Mouse (Mus musculus) kidney, embryonic 15.5 days (tissue): ENCODE measurements around the gene Adig. TPM values are rescaled to one million over a fixed set of nuclear protein-coding genes. Genes with fewer than 3 reads are reported as not detected.

ENCODE experiments used
- ATAC-seq: fragments of 200-750 bp; cut with Nextera tagmentation; replicated peaks from 2 replicates; pipeline ENCODE4 v1.8.0; 2017; ENCODE audit warnings: moderate TSS enrichment; ENCODE audit not compliant: low FRiP score
- H3K27ac ChIP-seq: fragments of 300-500 bp; sonication (generic); 2 replicates; pipeline ENCODE4 v1.5.1; 2015; ENCODE audit warnings: mild to moderate bottlenecking, inconsistent platforms
- H3K27me3 ChIP-seq: fragments of 300-500 bp; sonication (generic); 2 replicates; pipeline ENCODE4 v1.6.1; 2015; ENCODE audit warnings: inconsistent platforms
- H3K36me3 ChIP-seq: fragments of 300-500 bp; sonication (generic); 2 replicates; pipeline ENCODE4 v1.6.1; 2015; ENCODE audit warnings: inconsistent platforms
- H3K4me1 ChIP-seq: fragments of 300-500 bp; sonication (generic); 2 replicates; pipeline ENCODE4 v1.6.1; 2015; ENCODE audit warnings: inconsistent platforms
- H3K4me2 ChIP-seq: fragments of 300-500 bp; sonication (generic); 2 replicates; pipeline ENCODE4 v1.6.1; 2015; ENCODE audit warnings: moderate library complexity, mild to moderate bottlenecking, inconsistent platforms
- H3K4me3 ChIP-seq: fragments of 300-500 bp; sonication (generic); replicated peaks from 2 replicates; pipeline ENCODE4 v1.5.1; 2015; ENCODE audit warnings: mild to moderate bottlenecking, inconsistent platforms
- H3K9ac ChIP-seq: fragments of 300-500 bp; sonication (generic); 2 replicates; pipeline ENCODE4 v1.6.1; 2015; ENCODE audit warnings: mild to moderate bottlenecking, inconsistent platforms
- H3K9me3 ChIP-seq: fragments of 300-500 bp; sonication (generic); replicated peaks from 2 replicates; pipeline ENCODE4 v1.6.1; 2016; ENCODE audit warnings: inconsistent platforms
- WGBS: fragments of 180-500 bp; shearing (Covaris S2); methylation state at CpG from one replicate; pipeline ENCODE4 v1.1.7; 2015; ENCODE audit warnings: mixed read lengths; 5-methylcytosine and 5-hydroxymethylcytosine counted together
- polyA plus RNA-seq: library from polyadenylated mRNA; unstranded; fragments of >200 nt; fragmentation: Nextera tagmentation; extraction: Ambion mirVana; gene quantifications from 2 replicates; pipeline ENCODE4 v1.2.1, GENCODE M21; 2015

Adig gene
- polyA plus RNA-seq, 1 experiment from 2014 or later = not detected

GRCm38 (mm10) chr2:158512528-158512927 lies 10.1 kb downstream of the Adig start, which contains the start of gene Arhgap40:
Gene Arhgap40, plus strand, starts transcription at chr2:158512796.
- Histone ChIP-seq H3K4me2 (no peak within 1 kb of the TSS), H3K27me3 (no peaks in the 10 kb centered on the region), H3K36me3 (no peaks in the 10 kb centered on the region), H3K9ac (no peak within 1 kb of the TSS), H3K27ac (no peak within 1 kb of the TSS), H3K9me3 (no peaks in the 10 kb centered on the region), H3K4me1 (peaks cover 12% of the 10 kb centered on the region), H3K4me3 (no peak within 1 kb of the TSS)
- WGBS = 75% methylated on average over 10 of the region's 10 CpGs
- no peak for ATAC-seq

GRCm38 (mm10) chr2:158513821-158514336 lies 11.5 kb downstream of the Adig start:
- Histone ChIP-seq H3K4me2 (no peak overlapping the region), H3K9me3 (no peaks in the 10 kb centered on the region), H3K4me3 (no peak overlapping the region), H3K36me3 (no peaks in the 10 kb centered on the region), H3K27ac (no peak overlapping the region), H3K27me3 (no peaks in the 10 kb centered on the region), H3K4me1 (peaks cover 12% of the 10 kb centered on the region), H3K9ac (no peak overlapping the region)
- no peak for ATAC-seq
- 82% methylated on average over 12 of the region's 12 CpGs for WGBS

GRCm38 (mm10) chr2:158518583-158518982 lies 16.2 kb downstream of the Adig start:
- Histone ChIP-seq H3K27ac (no peak overlapping the region), H3K4me3 (no peak overlapping the region), H3K36me3 (no peaks in the 10 kb centered on the region), H3K9me3 (no peaks in the 10 kb centered on the region), H3K9ac (no peak overlapping the region), H3K4me1 (peaks cover 7% of the 10 kb centered on the region), H3K27me3 (no peaks in the 10 kb centered on the region), H3K4me2 (no peak overlapping the region)
- ATAC-seq = no peak
- WGBS = 62% methylated on average over 6 of the region's 6 CpGs

GRCm38 (mm10) chr2:158519071-158519470 lies 16.7 kb downstream of the Adig start:
- H3K36me3 ChIP-seq = no peaks in the 10 kb centered on the region
- 76% methylated on average over 11 of the region's 11 CpGs for WGBS
- no peak for ATAC-seq

GRCm38 (mm10) chr2:158519800-158520199 lies 17.4 kb downstream of the Adig start:
- no peak for ATAC-seq
- Histone ChIP-seq H3K4me2 (no peak overlapping the region), H3K4me1 (peaks cover 7% of the 10 kb centered on the region), H3K27me3 (no peaks in the 10 kb centered on the region), H3K4me3 (no peak overlapping the region), H3K27ac (no peak overlapping the region), H3K36me3 (no peaks in the 10 kb centered on the region), H3K9me3 (no peaks in the 10 kb centered on the region), H3K9ac (no peak overlapping the region)
- 81% methylated on average over 6 of the region's 6 CpGs for WGBS

More at GRCm38 (mm10) chr2:158519071-158519470, 16.7 kb downstream of the Adig start:
- Histone ChIP-seq H3K27me3 (no peaks in the 10 kb centered on the region), H3K27ac (no peak overlapping the region), H3K9ac (no peak overlapping the region), H3K4me2 (no peak overlapping the region), H3K4me1 (peaks cover 7% of the 10 kb centered on the region), H3K4me3 (no peak overlapping the region), H3K9me3 (no peaks in the 10 kb centered on the region)

GRCm38 (mm10) chr2:158523060-158523459 lies 20.6 kb downstream of the Adig start:
- no peaks in the 10 kb centered on the region for H3K4me1 ChIP-seq
- 70% methylated on average over 8 of the region's 8 CpGs for WGBS

GRCm38 (mm10) chr2:158524129-158524860 lies 21.9 kb downstream of the Adig start:
- H3K4me3 ChIP-seq = no peak overlapping the region
- no peak overlapping the region for H3K9ac ChIP-seq
- ATAC-seq = no peak
- no peaks in the 10 kb centered on the region for H3K9me3 ChIP-seq
- no peak overlapping the region for H3K4me2 ChIP-seq
- no peak overlapping the region for H3K27ac ChIP-seq
- no peaks in the 10 kb centered on the region for H3K4me1 ChIP-seq
- no peaks in the 10 kb centered on the region for H3K27me3 ChIP-seq
- H3K36me3 ChIP-seq = no peaks in the 10 kb centered on the region
- 77% methylated on average over 16 of the region's 16 CpGs for WGBS

More at GRCm38 (mm10) chr2:158523060-158523459, 20.6 kb downstream of the Adig start:
- no peaks in the 10 kb centered on the region for H3K36me3 ChIP-seq
- no peak for ATAC-seq
- no peak overlapping the region for H3K4me2 ChIP-seq
- H3K9ac ChIP-seq = no peak overlapping the region
- H3K9me3 ChIP-seq = no peaks in the 10 kb centered on the region
- H3K4me3 ChIP-seq = no peak overlapping the region
- no peak overlapping the region for H3K27ac ChIP-seq
- no peaks in the 10 kb centered on the region for H3K27me3 ChIP-seq

- 6% methylated on average over 4 of the region's 4 CpGs for WGBS
- H3K36me3 ChIP-seq = no peaks in the 10 kb centered on the region
- no peak overlapping the region for H3K4me3 ChIP-seq
- H3K27ac ChIP-seq = no peak overlapping the region
- no peaks in the 10 kb centered on the region for H3K27me3 ChIP-seq
- H3K4me2 ChIP-seq = no peak overlapping the region
- H3K9me3 ChIP-seq = 0 out of 2 replicates have a peak, but pooled peaks cover 3% of the 10 kb centered on the region
- ATAC-seq = peak; percentile 58; the same call in 1 of the 2 replicates
- no peaks in the 10 kb centered on the region for H3K4me1 ChIP-seq
- H3K9ac ChIP-seq = no peak overlapping the region
Measured at GRCm38 (mm10) chr2:158534090-158534489, 31.7 kb downstream of the Adig start.

- Histone ChIP-seq H3K9ac (no peak overlapping the region), H3K27me3 (no peaks in the 10 kb centered on the region), H3K4me1 (no peaks in the 10 kb centered on the region), H3K36me3 (no peaks in the 10 kb centered on the region), H3K9me3 (0 out of 2 replicates have a peak, but pooled peaks cover 3% of the 10 kb centered on the region), H3K4me3 (no peak overlapping the region), H3K27ac (no peak overlapping the region), H3K4me2 (no peak overlapping the region)
- no peak for ATAC-seq
- WGBS = 85% methylated on average over 8 of the region's 8 CpGs
Measured at GRCm38 (mm10) chr2:158534559-158534958, 32.1 kb downstream of the Adig start.

GRCm38 (mm10) chr2:158539433-158540305 lies 37.3 kb downstream of the Adig start:
- peak overlapping the region; percentile 47 for H3K4me2 ChIP-seq
- ATAC-seq = no peak
- H3K4me3 ChIP-seq = no peak overlapping the region
- H3K9ac ChIP-seq = no peak overlapping the region
- H3K4me1 ChIP-seq = no peaks in the 10 kb centered on the region
- H3K36me3 ChIP-seq = no peaks in the 10 kb centered on the region
- H3K27ac ChIP-seq = no peak overlapping the region
- H3K27me3 ChIP-seq = 0 out of 2 replicates have a peak, but pooled peaks cover under 1% of the 10 kb centered on the region
- WGBS = 57% methylated on average over 24 of the region's 24 CpGs
- H3K9me3 ChIP-seq = no peaks in the 10 kb centered on the region

- Histone ChIP-seq H3K4me3 (no peak overlapping the region), H3K36me3 (no peaks in the 10 kb centered on the region), H3K4me1 (no peaks in the 10 kb centered on the region; the same call in 1 of the 2 replicates), H3K4me2 (no peak overlapping the region), H3K9me3 (no peaks in the 10 kb centered on the region), H3K27me3 (0 out of 2 replicates have a peak, but pooled peaks cover 2% of the 10 kb centered on the region), H3K27ac (no peak overlapping the region), H3K9ac (no peak overlapping the region)
- ATAC-seq = no peak
- 48% methylated on average over 4 of the region's 4 CpGs for WGBS
Measured at GRCm38 (mm10) chr2:158541286-158541685, 38.9 kb downstream of the Adig start.

GRCm38 (mm10) chr2:158545266-158545665 lies 42.9 kb downstream of the Adig start:
- H3K27me3 ChIP-seq = peaks cover 19% of the 10 kb centered on the region
- no peak overlapping the region for H3K4me2 ChIP-seq
- no peak overlapping the region for H3K27ac ChIP-seq
- no peaks in the 10 kb centered on the region for H3K36me3 ChIP-seq
- no peaks in the 10 kb centered on the region for H3K9me3 ChIP-seq
- WGBS = 69% methylated on average over 2 of the region's 2 CpGs
- no peak for ATAC-seq
- H3K9ac ChIP-seq = no peak overlapping the region
- H3K4me1 ChIP-seq = peaks cover 4% of the 10 kb centered on the region
- no peak overlapping the region for H3K4me3 ChIP-seq
